Mouse (Mus musculus): ENCODE measurements around the gene Fam241a. TPM values are rescaled to one million over a fixed set of nuclear protein-coding genes. Genes with fewer than 3 reads are reported as not detected.

The Fam241a gene
- polyA plus RNA-seq, 1 experiment from 2014 or later: 6.7 TPM

DNA sequence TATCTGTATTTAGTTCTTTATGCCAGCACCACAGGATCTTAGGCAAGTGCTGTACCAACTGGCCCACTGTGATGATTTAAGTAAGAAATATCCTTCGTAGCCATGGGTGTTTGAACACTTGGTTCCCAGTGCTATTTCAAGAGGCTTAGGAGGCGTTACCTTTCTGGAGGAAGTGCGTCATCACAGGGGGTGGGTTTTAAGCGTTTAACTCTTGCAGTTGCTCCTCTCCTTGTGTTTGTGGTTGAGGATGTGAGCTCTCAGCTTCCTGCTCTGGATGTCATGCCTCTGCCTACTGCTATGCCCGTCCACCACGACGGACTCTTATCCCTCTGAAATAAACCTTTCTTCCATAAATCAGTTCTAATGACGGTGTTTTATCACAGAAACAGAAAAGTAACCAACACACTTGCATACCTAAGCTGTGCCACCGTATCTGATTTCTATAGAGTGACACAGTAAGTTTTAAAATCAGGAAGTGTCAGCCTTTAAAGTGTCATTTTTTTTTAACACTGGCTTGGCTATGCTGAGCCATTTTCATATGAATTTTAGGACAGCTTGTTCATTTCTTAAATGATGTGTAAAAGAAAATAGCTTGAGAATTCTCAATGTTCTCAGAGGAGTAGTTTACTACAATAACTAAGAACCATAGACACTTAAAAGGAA, 22.0 kb upstream of the Fam241a start:
- no peak overlapping the region for H3K4me2 ChIP-seq (replicated peaks; ENCODE audit: low read depth, low read length)
- ATAC-seq (ENCODE audit: low FRiP score, low TSS enrichment): no peak
- H3K36me3 ChIP-seq (ENCODE audit: control insufficient read depth, insufficient read depth, low read length): no peaks in the 10 kb centered on the region
- no peaks in the 10 kb centered on the region for H3K4me1 ChIP-seq (ENCODE audit: control insufficient read depth, insufficient read depth, low read length)
- H3K27ac ChIP-seq (ENCODE audit: low read depth, low read length): no peak overlapping the region
- H3K4me3 ChIP-seq (ENCODE audit: low read length): no peak overlapping the region
- H3K9me3 ChIP-seq (ENCODE audit: control insufficient read depth, low read length): no peaks in the 10 kb centered on the region
- 67% methylated on average over 9 of the region's 9 CpGs for WGBS
- H3K9ac ChIP-seq (ENCODE audit: low read depth, low read length): no peak overlapping the region
- no peaks in the 10 kb centered on the region for H3K27me3 ChIP-seq (ENCODE audit: control insufficient read depth, insufficient read depth, low read length)

DNA sequence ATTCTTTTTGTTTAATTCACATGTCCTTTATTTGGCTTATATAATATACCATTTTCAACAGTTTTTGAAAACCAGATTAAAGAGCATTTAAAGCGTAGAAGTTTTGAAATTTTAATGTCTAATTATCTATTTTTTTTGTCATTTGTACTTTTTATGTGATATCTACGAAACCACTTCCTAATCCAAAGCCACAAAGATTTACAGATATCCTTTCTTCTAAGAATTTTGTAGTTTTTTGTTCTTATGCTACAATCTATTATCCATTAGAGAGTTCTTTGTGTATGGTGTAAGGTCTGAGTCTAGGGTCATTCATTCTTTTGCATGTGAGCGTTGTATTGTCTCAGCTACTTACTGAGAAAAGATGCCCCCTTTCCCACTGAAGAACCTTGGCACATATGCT, 21.4 kb upstream of the Fam241a start:
- Histone ChIP-seq H3K9me3 (ENCODE audit: control insufficient read depth, low read length) (no peaks in the 10 kb centered on the region), H3K36me3 (ENCODE audit: control insufficient read depth, insufficient read depth, low read length) (no peaks in the 10 kb centered on the region), H3K4me3 (ENCODE audit: low read length) (no peak overlapping the region), H3K27ac (ENCODE audit: low read depth, low read length) (no peak overlapping the region), H3K9ac (ENCODE audit: low read depth, low read length) (no peak overlapping the region), H3K4me1 (ENCODE audit: control insufficient read depth, insufficient read depth, low read length) (no peaks in the 10 kb centered on the region), H3K4me2 (replicated peaks; ENCODE audit: low read depth, low read length) (no peak overlapping the region), H3K27me3 (ENCODE audit: control insufficient read depth, insufficient read depth, low read length) (no peaks in the 10 kb centered on the region)
- WGBS: 94% methylated on average over 3 of the region's 3 CpGs
- ATAC-seq (ENCODE audit: low FRiP score, low TSS enrichment): no peak

DNA sequence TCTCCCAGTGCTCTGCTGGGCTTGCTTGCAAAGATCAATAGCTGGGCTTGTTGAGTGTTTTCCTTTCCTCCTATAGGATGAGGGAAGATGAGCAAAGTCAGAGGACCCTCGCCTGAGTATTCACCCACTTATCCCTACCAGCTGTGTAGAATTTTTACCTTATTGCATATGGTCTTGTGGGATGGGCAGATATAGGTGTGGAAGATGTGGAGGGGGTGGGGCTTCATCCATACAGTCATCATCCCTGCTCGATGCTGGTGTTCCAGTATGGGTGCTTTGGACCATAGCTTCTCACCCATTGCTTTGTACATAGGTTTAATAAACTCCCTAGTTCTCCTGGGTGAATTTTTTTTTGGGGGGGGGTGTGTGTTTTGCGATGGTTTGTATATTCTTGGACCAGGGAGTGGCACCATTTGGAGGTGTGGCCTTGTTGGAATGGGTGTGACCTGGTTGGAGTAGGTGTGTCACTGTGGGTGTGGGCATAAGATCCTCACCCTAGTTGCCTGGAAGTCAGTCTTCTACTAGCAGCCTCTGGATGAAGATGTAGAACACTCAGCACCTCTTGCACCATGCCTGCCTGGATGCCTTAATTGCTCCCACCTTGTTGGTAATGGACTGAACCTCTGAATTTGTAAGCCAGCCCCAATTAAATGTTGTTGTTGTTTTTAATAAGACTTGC, 19.7 kb upstream of the Fam241a start:
- H3K4me3 ChIP-seq (ENCODE audit: low read length): no peak overlapping the region
- no peaks in the 10 kb centered on the region for H3K9me3 ChIP-seq (ENCODE audit: control insufficient read depth, low read length)
- no peaks in the 10 kb centered on the region for H3K36me3 ChIP-seq (ENCODE audit: control insufficient read depth, insufficient read depth, low read length)
- 88% methylated on average over 3 of the region's 3 CpGs for WGBS
- no peak overlapping the region for H3K9ac ChIP-seq (ENCODE audit: low read depth, low read length)
- ATAC-seq (ENCODE audit: low FRiP score, low TSS enrichment): no peak
- H3K4me1 ChIP-seq (ENCODE audit: control insufficient read depth, insufficient read depth, low read length): no peaks in the 10 kb centered on the region
- no peaks in the 10 kb centered on the region for H3K27me3 ChIP-seq (ENCODE audit: control insufficient read depth, insufficient read depth, low read length)
- H3K27ac ChIP-seq (ENCODE audit: low read depth, low read length): no peak overlapping the region
- H3K4me2 ChIP-seq (replicated peaks; ENCODE audit: low read depth, low read length): no peak overlapping the region

DNA sequence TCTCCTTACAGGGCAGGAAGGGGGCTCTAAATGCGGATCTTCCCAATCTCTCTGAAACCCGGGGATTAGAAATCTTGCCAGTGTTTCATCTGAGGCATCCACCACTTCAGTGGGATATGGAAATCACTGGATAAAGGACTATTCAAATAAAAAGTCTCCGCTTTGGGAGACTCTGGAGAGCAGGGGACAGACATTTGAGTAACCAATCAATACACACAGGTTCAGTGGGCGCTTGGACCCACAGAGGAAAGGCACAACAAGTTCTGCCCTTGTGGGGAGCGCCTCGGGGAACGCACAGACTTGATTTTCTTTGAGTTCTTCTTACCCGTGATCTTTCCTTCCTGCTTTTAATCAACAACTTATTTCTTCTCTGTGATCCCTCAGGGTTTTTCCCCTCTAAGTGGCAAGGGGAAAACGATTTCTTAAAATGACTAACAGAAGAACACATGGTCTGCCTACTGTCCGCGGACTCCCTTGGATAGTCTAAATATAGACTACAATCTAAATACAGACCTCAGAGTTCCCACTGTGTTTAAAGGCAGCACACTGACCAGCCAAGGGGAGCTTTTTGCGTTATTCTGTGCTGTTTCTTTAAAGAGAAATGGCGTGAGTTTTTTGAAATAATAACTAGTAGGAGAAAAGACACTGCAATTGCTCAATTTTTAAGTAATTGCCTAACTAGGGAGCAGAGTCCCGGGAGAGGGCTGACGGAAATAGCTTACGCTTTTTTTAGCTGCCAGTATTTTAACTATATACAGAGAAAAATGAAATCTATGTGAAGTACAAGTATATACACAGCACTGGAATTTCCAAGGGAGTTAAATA, 18.0 kb upstream of the Fam241a start:
- ATAC-seq (ENCODE audit: low FRiP score, low TSS enrichment): no peak
- no peak overlapping the region for H3K4me2 ChIP-seq (replicated peaks; ENCODE audit: low read depth, low read length)
- no peak overlapping the region for H3K4me3 ChIP-seq (ENCODE audit: low read length)
- H3K9me3 ChIP-seq (ENCODE audit: control insufficient read depth, low read length): 0 out of 2 replicates have a peak, but pooled peaks cover under 1% of the 10 kb centered on the region
- no peaks in the 10 kb centered on the region for H3K27me3 ChIP-seq (ENCODE audit: control insufficient read depth, insufficient read depth, low read length)
- no peaks in the 10 kb centered on the region for H3K4me1 ChIP-seq (ENCODE audit: control insufficient read depth, insufficient read depth, low read length)
- no peaks in the 10 kb centered on the region for H3K36me3 ChIP-seq (ENCODE audit: control insufficient read depth, insufficient read depth, low read length)
- no peak overlapping the region for H3K9ac ChIP-seq (ENCODE audit: low read depth, low read length)
- 71% methylated on average over 16 of the region's 16 CpGs for WGBS
- no peak overlapping the region for H3K27ac ChIP-seq (ENCODE audit: low read depth, low read length)

DNA sequence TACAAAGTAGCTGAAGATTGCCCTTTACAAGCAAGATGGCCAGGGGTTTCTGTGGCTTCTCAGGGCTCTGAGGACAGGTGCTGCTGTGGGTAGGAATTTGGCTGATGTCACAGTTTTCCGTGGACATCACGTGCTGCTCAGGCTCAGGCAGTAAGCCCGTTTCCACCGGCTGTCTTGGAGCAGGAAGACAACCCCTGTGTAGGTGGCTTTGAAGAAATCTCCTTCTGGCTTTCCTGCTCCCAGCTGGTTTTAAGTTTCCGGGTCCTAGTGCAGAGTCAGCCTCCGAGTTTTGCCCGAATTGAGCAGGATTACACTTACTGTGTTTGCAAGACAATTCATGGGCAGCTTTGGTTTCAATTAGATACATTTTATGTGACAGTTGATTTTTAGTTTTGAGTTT, 13.8 kb upstream of the Fam241a start:
- Histone ChIP-seq H3K9ac (ENCODE audit: low read depth, low read length) (no peak overlapping the region), H3K4me2 (replicated peaks; ENCODE audit: low read depth, low read length) (no peak overlapping the region), H3K4me1 (ENCODE audit: control insufficient read depth, insufficient read depth, low read length) (no peaks in the 10 kb centered on the region), H3K27me3 (ENCODE audit: control insufficient read depth, insufficient read depth, low read length) (no peaks in the 10 kb centered on the region), H3K27ac (ENCODE audit: low read depth, low read length) (no peak overlapping the region), H3K4me3 (ENCODE audit: low read length) (no peak overlapping the region), H3K36me3 (ENCODE audit: control insufficient read depth, insufficient read depth, low read length) (no peaks in the 10 kb centered on the region), H3K9me3 (ENCODE audit: control insufficient read depth, low read length) (0 out of 2 replicates have a peak, but pooled peaks cover 2% of the 10 kb centered on the region)
- ATAC-seq (ENCODE audit: low FRiP score, low TSS enrichment): no peak
- 74% methylated on average over 7 of the region's 7 CpGs for WGBS

DNA sequence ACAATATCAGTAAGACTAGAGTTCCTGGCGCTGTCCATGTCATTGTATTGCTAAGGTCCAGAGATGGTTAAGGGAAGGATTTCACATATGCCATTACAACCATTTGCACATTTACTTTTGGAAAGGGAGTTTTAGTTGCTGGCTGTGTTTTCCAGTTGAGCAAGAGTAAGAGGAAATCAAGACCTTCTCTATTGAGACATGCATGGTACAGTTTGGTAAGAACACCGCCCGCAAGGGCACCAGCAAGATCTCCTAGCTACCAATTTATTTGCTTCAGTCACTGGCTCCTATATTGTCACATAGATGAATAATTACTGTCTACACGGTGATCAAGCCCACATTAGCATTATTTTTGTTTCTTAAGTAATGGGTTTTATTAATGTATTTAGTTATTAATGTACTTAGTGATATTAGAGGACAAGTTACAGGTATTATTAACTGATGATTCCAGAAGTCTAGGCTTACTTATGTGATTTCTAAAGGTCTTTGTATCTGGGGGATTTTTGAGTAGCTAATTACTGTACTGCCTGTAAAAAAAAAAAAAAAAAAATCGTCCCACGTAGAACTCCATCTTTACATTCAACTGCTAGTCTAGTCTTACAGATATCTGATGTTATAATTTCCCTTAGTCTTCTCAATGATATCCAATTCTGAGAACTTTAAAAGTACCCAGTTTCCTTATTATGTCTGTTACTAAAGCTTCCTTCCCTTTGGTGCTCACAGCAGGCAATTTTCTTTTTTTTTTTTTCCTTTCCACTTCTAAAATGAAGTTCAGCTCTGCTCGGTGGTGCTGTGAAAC, 944 bp downstream of the Fam241a start:
- H3K4me2 ChIP-seq (replicated peaks; ENCODE audit: low read depth, low read length): peak overlapping the region; percentile 87
- WGBS: 45% methylated on average over 7 of the region's 7 CpGs
- H3K27ac ChIP-seq (ENCODE audit: low read depth, low read length): no peak overlapping the region
- no peaks in the 10 kb centered on the region for H3K36me3 ChIP-seq (ENCODE audit: control insufficient read depth, insufficient read depth, low read length)
- ATAC-seq (ENCODE audit: low FRiP score, low TSS enrichment): no peak
- H3K4me3 ChIP-seq (ENCODE audit: low read length): peak overlapping the region; percentile 72
- H3K9ac ChIP-seq (ENCODE audit: low read depth, low read length): peak overlapping the region; percentile 68
- H3K27me3 ChIP-seq (ENCODE audit: control insufficient read depth, insufficient read depth, low read length): no peaks in the 10 kb centered on the region; the same call in 1 of the 2 replicates
- H3K4me1 ChIP-seq (ENCODE audit: control insufficient read depth, insufficient read depth, low read length): 0 out of 2 replicates have a peak, but pooled peaks cover 3% of the 10 kb centered on the region
- H3K9me3 ChIP-seq (ENCODE audit: control insufficient read depth, low read length): no peaks in the 10 kb centered on the region

DNA sequence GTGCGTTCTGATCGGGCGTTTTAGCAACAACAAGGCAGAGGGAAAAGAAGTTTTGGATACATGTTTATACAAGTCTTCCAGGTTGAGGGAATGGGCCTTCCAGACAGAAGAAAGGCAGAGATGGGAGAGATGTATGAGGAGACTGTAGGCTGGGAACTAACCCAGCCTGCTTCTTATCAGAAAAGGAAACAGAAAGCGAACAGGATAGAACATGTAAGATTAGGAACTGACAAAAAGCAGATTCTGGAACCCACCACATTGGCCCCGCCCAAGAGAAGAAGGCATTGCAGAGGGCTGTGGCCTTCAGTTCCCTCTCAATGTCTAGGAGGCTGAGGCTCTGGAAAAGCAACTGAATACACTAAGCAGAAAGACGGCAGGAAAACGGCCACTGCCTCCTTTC, 2.2 kb downstream of the Fam241a start:
- Histone ChIP-seq H3K4me2 (replicated peaks; ENCODE audit: low read depth, low read length) (no peak overlapping the region), H3K4me3 (ENCODE audit: low read length) (no peak overlapping the region), H3K27me3 (ENCODE audit: control insufficient read depth, insufficient read depth, low read length) (no peaks in the 10 kb centered on the region; the same call in 1 of the 2 replicates), H3K27ac (ENCODE audit: low read depth, low read length) (no peak overlapping the region), H3K9me3 (ENCODE audit: control insufficient read depth, low read length) (no peaks in the 10 kb centered on the region), H3K9ac (ENCODE audit: low read depth, low read length) (no peak overlapping the region), H3K4me1 (ENCODE audit: control insufficient read depth, insufficient read depth, low read length) (0 out of 2 replicates have a peak, but pooled peaks cover 3% of the 10 kb centered on the region), H3K36me3 (ENCODE audit: control insufficient read depth, insufficient read depth, low read length) (no peaks in the 10 kb centered on the region)
- no peak for ATAC-seq (ENCODE audit: low FRiP score, low TSS enrichment)
- 79% methylated on average over 7 of the region's 7 CpGs for WGBS

DNA sequence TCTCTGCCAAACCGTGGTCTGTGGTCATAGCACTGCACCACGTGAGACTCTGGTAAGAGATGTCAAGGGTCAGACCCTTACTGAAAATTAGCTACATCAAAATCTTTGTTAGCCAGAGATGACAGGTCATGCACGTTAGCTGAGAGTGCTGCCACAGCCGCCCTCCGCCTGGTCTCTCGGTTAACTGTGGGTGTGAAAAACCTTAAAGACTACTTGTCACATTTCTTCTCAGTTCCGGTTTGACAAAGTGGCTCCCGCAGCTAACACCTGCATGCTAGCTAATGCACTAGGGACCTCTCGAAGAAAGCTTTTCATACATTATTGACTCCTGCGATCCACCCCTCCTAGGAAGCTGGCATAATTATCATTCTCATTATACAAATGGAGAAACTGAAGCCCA, 4.2 kb downstream of the Fam241a start:
- 54% methylated on average over 10 of the region's 10 CpGs for WGBS

More for the DNA sequence above, 4.2 kb downstream of the Fam241a start:
- Histone ChIP-seq H3K4me1 (ENCODE audit: control insufficient read depth, insufficient read depth, low read length) (0 out of 2 replicates have a peak, but pooled peaks cover 3% of the 10 kb centered on the region), H3K36me3 (ENCODE audit: control insufficient read depth, insufficient read depth, low read length) (no peaks in the 10 kb centered on the region), H3K27ac (ENCODE audit: low read depth, low read length) (no peak overlapping the region), H3K9me3 (ENCODE audit: control insufficient read depth, low read length) (no peaks in the 10 kb centered on the region), H3K4me2 (replicated peaks; ENCODE audit: low read depth, low read length) (no peak overlapping the region), H3K27me3 (ENCODE audit: control insufficient read depth, insufficient read depth, low read length) (no peaks in the 10 kb centered on the region; the same call in 1 of the 2 replicates), H3K9ac (ENCODE audit: low read depth, low read length) (no peak overlapping the region), H3K4me3 (ENCODE audit: low read length) (no peak overlapping the region)
- ATAC-seq (ENCODE audit: low FRiP score, low TSS enrichment): no peak
